Mouse (Mus musculus) T-helper 17 cell (primary cell): ENCODE results near the gene Nt5c2.

Experiments used
- in situ Hi-C, 2 experiments: fragments of 300-600 bp; cut with MboI, MseI; formaldehyde crosslinking; loops; 1 replicate in 1 of 2; 2 replicates in 1 of 2; pipeline ENCODE4 v1.15.1; 2025; ENCODE audit warnings: high pct_unique_total_duplicates in 2 of 2

Nt5c2 gene

GRCm38 (mm10) chr19:46864079-46864478 is 150.9 kb downstream of the Nt5c2 start:
- in situ Hi-C loops = loop anchor here in 1 of 2 experiments (25.0 kb wide), 1 partner anchor 1627 kb away; the partner anchor contains the start of gene Lbx1

GRCm38 (mm10) chr19:46863236-46863927 is 151.6 kb downstream of the Nt5c2 start:
- in situ Hi-C loops = loop anchor here in 1 of 2 experiments (25.0 kb wide), 1 partner anchor 1626 kb away; the partner anchor contains the start of gene Lbx1

- in situ Hi-C loops = loop anchor here in 1 of 2 experiments (25.0 kb wide), 1 partner anchor 1625 kb away; the partner anchor contains the start of gene Lbx1
Observed at GRCm38 (mm10) chr19:46862556-46862955, 152.4 kb downstream of the Nt5c2 start.

GRCm38 (mm10) chr19:46858200-46858599 is 156.8 kb downstream of the Nt5c2 start:
- in situ Hi-C loops = loop anchor here (5.0 to 25.0 kb wide), 3 partner anchors 191 to 1621 kb away; partner anchors contain the start of gene Lbx1 (in 1 of the 2)

- in situ Hi-C loops = loop anchor here (5.0 to 25.0 kb wide), 3 partner anchors 190 to 1620 kb away; partner anchors contain the start of gene Lbx1 (in 1 of the 2)
Observed at GRCm38 (mm10) chr19:46857277-46857989, 157.5 kb downstream of the Nt5c2 start.

GRCm38 (mm10) chr19:46856780-46857179 is 158.2 kb downstream of the Nt5c2 start:
- in situ Hi-C loops = loop anchor here (5.0 to 25.0 kb wide), 3 partner anchors 189 to 1619 kb away; partner anchors contain the start of gene Lbx1 (in 1 of the 2)

GRCm38 (mm10) chr19:46856232-46856631 is 158.7 kb downstream of the Nt5c2 start:
- in situ Hi-C loops = loop anchor here (5.0 to 25.0 kb wide), 3 partner anchors 189 to 1619 kb away; partner anchors contain the start of gene Lbx1 (in 1 of the 2)

- in situ Hi-C loops = loop anchor here in 1 of 2 experiments (10.0 kb wide), 2 partner anchors 65 to 455 kb away; no protein-coding TSS in a partner anchor
Observed at GRCm38 (mm10) chr19:46849443-46849997, 165.4 kb downstream of the Nt5c2 start.

- in situ Hi-C loops = loop anchor here in 1 of 2 experiments (10.0 kb wide), 2 partner anchors 64 to 456 kb away; no protein-coding TSS in a partner anchor
Observed at GRCm38 (mm10) chr19:46848381-46849268, 166.3 kb downstream of the Nt5c2 start.

- in situ Hi-C loops = loop anchor here in 1 of 2 experiments (10.0 kb wide), 2 partner anchors 62 to 458 kb away; no protein-coding TSS in a partner anchor
Observed at GRCm38 (mm10) chr19:46846459-46846858, 168.5 kb downstream of the Nt5c2 start.

- in situ Hi-C loops = loop anchor here in 1 of 2 experiments (10.0 kb wide), 2 partner anchors 61 to 459 kb away; no protein-coding TSS in a partner anchor
Observed at GRCm38 (mm10) chr19:46846056-46846455, 168.9 kb downstream of the Nt5c2 start.

GRCm38 (mm10) chr19:46843030-46843429 is 171.9 kb downstream of the Nt5c2 start:
- in situ Hi-C loops = loop anchor here in 1 of 2 experiments (10.0 kb wide), 2 partner anchors 58 to 462 kb away; no protein-coding TSS in a partner anchor

GRCm38 (mm10) chr19:46841016-46841415 is 173.9 kb downstream of the Nt5c2 start:
- in situ Hi-C loops = loop anchor here in 1 of 2 experiments (10.0 kb wide), 2 partner anchors 56 to 464 kb away; no protein-coding TSS in a partner anchor

GRCm38 (mm10) chr19:46837290-46838079 is 177.5 kb downstream of the Nt5c2 start:
- in situ Hi-C loops = loop anchor here in 1 of 2 experiments (10.0 kb wide), 1 partner anchor 253 kb away; no protein-coding TSS in a partner anchor

- in situ Hi-C loops = loop anchor here in 1 of 2 experiments (10.0 kb wide), 1 partner anchor 251 kb away; no protein-coding TSS in a partner anchor
Observed at GRCm38 (mm10) chr19:46836085-46836484, 178.9 kb downstream of the Nt5c2 start.

- in situ Hi-C loops = loop anchor here in 1 of 2 experiments (10.0 kb wide), 1 partner anchor 251 kb away; no protein-coding TSS in a partner anchor
Observed at GRCm38 (mm10) chr19:46835339-46835738, 179.6 kb downstream of the Nt5c2 start.

- in situ Hi-C loops = loop anchor here in 1 of 2 experiments (10.0 kb wide), 1 partner anchor 250 kb away; no protein-coding TSS in a partner anchor
Observed at GRCm38 (mm10) chr19:46834301-46834700, 180.7 kb downstream of the Nt5c2 start.
